8 mouse cellular contexts compared by ENCODE assay signal in genomic region chr7:38271511-38271811, GRCm38 (mm10). TPM values are rescaled to one million over a fixed set of nuclear protein-coding genes. Genes with fewer than 3 reads are reported as not detected.
DNase-seq lines count a peak whose midpoint lies in the region; ATAC-seq lines count a peak whose summit lies in the region.

No protein-coding gene starts in this region.

- H3K4me1 ChIP-seq in kidney, embryonic 15.5 days: peaks cover 13% of the 10 kb centered on the region
- H3K4me1 ChIP-seq in brown adipose tissue, adult 24 weeks (ENCODE audit: control insufficient read depth, insufficient read depth, insufficient read length, low read length): 0 out of 2 replicates have a peak, but pooled peaks cover 2% of the 10 kb centered on the region
- H3K4me1 ChIP-seq in hindbrain, embryonic 13.5 days (replicated peaks): peaks cover 20% of the 10 kb centered on the region
- H3K4me1 ChIP-seq in midbrain, embryonic 13.5 days (replicated peaks): peaks cover 20% of the 10 kb centered on the region

- WGBS in kidney, embryonic 15.5 days: under 1% methylated on average over 11 of the region's 11 CpGs
- WGBS in hindbrain, embryonic 13.5 days: under 1% methylated on average over 11 of the region's 11 CpGs
- under 1% methylated on average over 11 of the region's 11 CpGs for WGBS in midbrain, embryonic 13.5 days

- DNase-seq in kidney, adult 8-10 months: no peak
- no peak for DNase-seq in urinary bladder, postnatal 10 days (ENCODE audit: low spot score)
- DNase-seq in spleen, postnatal 36 days (ENCODE audit: low spot score in 2 of 2): no peak
- DNase-seq in left cerebral cortex, postnatal 10 days (ENCODE audit: extremely low spot score in 1 of 2, low spot score in 2 of 2): no peak

- H3K27me3 ChIP-seq in kidney, embryonic 15.5 days: no peaks in the 10 kb centered on the region
- no peaks in the 10 kb centered on the region for H3K27me3 ChIP-seq in hindbrain, embryonic 13.5 days
- H3K27me3 ChIP-seq in midbrain, embryonic 13.5 days: no peaks in the 10 kb centered on the region

- intact Hi-C loops in left cerebral cortex, postnatal 10 days (cut with DNase I): loop anchor here (5.0 kb wide), 1 partner anchor 89 kb away; the partner anchor contains the start of gene 1600014C10Rik

- H3K4me2 ChIP-seq in kidney, embryonic 15.5 days: peak overlapping the region; percentile 88
- H3K4me2 ChIP-seq in hindbrain, embryonic 13.5 days: peak overlapping the region; percentile 97
- H3K4me2 ChIP-seq in midbrain, embryonic 13.5 days (replicated peaks): peak overlapping the region; percentile 91

- H3K4me3 ChIP-seq in kidney, embryonic 15.5 days (replicated peaks): peak overlapping the region; percentile 76
- peak overlapping the region; percentile 99 for H3K4me3 ChIP-seq in brown adipose tissue, adult 24 weeks (ENCODE audit: insufficient read depth, low read depth, low read length)
- H3K4me3 ChIP-seq in hindbrain, embryonic 13.5 days: peak overlapping the region; percentile 73
- H3K4me3 ChIP-seq in midbrain, embryonic 13.5 days (replicated peaks): peak overlapping the region; percentile 79

- no peaks in the 10 kb centered on the region for H3K9me3 ChIP-seq in kidney, embryonic 15.5 days (replicated peaks)
- H3K9me3 ChIP-seq in hindbrain, embryonic 13.5 days: no peaks in the 10 kb centered on the region
- H3K9me3 ChIP-seq in midbrain, embryonic 13.5 days: no peaks in the 10 kb centered on the region

- ATAC-seq in kidney, embryonic 15.5 days (replicated peaks; ENCODE audit: low FRiP score): no peak
- ATAC-seq in hindbrain, embryonic 13.5 days (ENCODE audit: low FRiP score): no peak; the same call in 1 of the 2 replicates
- ATAC-seq in midbrain, embryonic 13.5 days: no peak

- H3K36me3 ChIP-seq in kidney, embryonic 15.5 days: peaks cover 23% of the 10 kb centered on the region
- H3K36me3 ChIP-seq in hindbrain, embryonic 13.5 days: peaks cover 22% of the 10 kb centered on the region
- H3K36me3 ChIP-seq in midbrain, embryonic 13.5 days: peaks cover 20% of the 10 kb centered on the region

- peak overlapping the region; percentile 61; the same call in 1 of the 2 replicates for H3K27ac ChIP-seq in kidney, embryonic 15.5 days
- peak overlapping the region; percentile 82 for H3K27ac ChIP-seq in brown adipose tissue, adult 24 weeks (replicated peaks; ENCODE audit: low read depth, low read length)
- peak overlapping the region; percentile 80 for H3K27ac ChIP-seq in hindbrain, embryonic 13.5 days
- H3K27ac ChIP-seq in midbrain, embryonic 13.5 days: peak overlapping the region; percentile 73

- peak overlapping the region; percentile 73 for H3K9ac ChIP-seq in kidney, embryonic 15.5 days
- H3K9ac ChIP-seq in hindbrain, embryonic 13.5 days: peak overlapping the region; percentile 85
- H3K9ac ChIP-seq in midbrain, embryonic 13.5 days (replicated peaks): peak overlapping the region; percentile 81

RNA-seq across cellular contexts. Expression of gene Pop4, which starts 0.2 kb away (rescaled TPM):
- 64.8 and 66.3 TPM in 2 replicates for polyA plus RNA-seq in kidney, embryonic 15.5 days (2015; fragmentation: Nextera tagmentation; extraction: Ambion mirVana)
- 17.2 and 20.0 TPM in 2 replicates for polyA plus RNA-seq in brown adipose tissue, adult 24 weeks (2012; ENCODE audit: insufficient read depth, insufficient read length, missing spikeins)
- polyA plus RNA-seq in hindbrain, embryonic 13.5 days (2015; fragmentation: Nextera tagmentation; extraction: Ambion mirVana): 76.6 and 79.2 TPM in 2 replicates
- 84.8 and 89.3 TPM in 2 replicates for polyA plus RNA-seq in midbrain, embryonic 13.5 days (2015; fragmentation: Nextera tagmentation; extraction: Ambion mirVana)
- 10 to 100 TPM; 31.4 to 35.7 TPM for total RNA-seq in left cerebral cortex, postnatal 10 days (2021)

RNA-seq across cellular contexts. Expression of gene Plekhf1, which starts 43.6 kb away (rescaled TPM):
- polyA plus RNA-seq in kidney, embryonic 15.5 days (2015; fragmentation: Nextera tagmentation; extraction: Ambion mirVana): 5.0 and 5.4 TPM in 2 replicates
- 1.1 and 3.3 TPM in 2 replicates for polyA plus RNA-seq in brown adipose tissue, adult 24 weeks (2012; ENCODE audit: insufficient read depth, insufficient read length, missing spikeins)
- 0.53 and 0.77 TPM in 2 replicates for polyA plus RNA-seq in hindbrain, embryonic 13.5 days (2015; fragmentation: Nextera tagmentation; extraction: Ambion mirVana)
- 0.58 TPM in 2 replicates for polyA plus RNA-seq in midbrain, embryonic 13.5 days (2015; fragmentation: Nextera tagmentation; extraction: Ambion mirVana)
- total RNA-seq in left cerebral cortex, postnatal 10 days (2021): under 1 TPM; 0.55 to 0.92 TPM
